Mouse (Mus musculus) ES-Bruce4 (cell line): ENCODE results near the gene Dclre1c.

Source experiments
- CTCF ChIP-seq: IDR thresholded peaks from one replicate; pipeline ENCODE4 v1.8.1; 2011; ENCODE audit warnings: low read depth, low read length
- POLR2A ChIP-seq: IDR thresholded peaks from one replicate; pipeline ENCODE4 v1.8.1; 2011; ENCODE audit warnings: low read length; ENCODE audit not compliant: insufficient read depth

DNA sequence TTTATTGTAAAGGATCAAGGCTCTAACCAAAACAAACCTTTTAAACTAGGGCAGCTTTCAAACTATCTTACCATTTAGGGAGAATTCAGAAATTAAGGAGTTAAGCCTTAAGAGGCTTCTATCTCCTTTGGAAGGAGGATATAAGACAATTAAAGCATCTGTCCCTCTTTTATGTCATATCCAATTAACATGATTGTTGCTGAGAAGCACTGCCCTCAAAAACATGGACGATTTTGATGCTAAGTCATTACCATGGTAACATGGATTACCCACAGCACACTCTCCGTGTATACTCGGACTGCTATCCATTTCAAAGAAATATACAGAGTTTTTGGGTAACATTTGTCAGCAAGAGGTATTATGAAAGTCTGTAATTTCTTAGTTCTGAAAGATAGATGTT is 65.9 kb downstream of the Dclre1c start:
- no peak for TF ChIP-seq POLR2A
- TF ChIP-seq CTCF: no peak
